Mouse (Mus musculus) erythroblast, embryonic 14.5 days (primary cell): ENCODE measurements around the gene Slc2a10. TPM values are rescaled to one million over a fixed set of nuclear protein-coding genes. Genes with fewer than 3 reads are reported as not detected.
"Not testable (repeated sequence)": the region's sequence is repeated elsewhere in the genome, so short reads cannot be mapped to it uniquely, and the experiment has no call there.

ENCODE experiments used
- H3K27me3 ChIP-seq: 2 replicates; pipeline ENCODE4 v1.6.1; 2012; ENCODE audit warnings: inconsistent platforms; ENCODE audit not compliant: control insufficient read depth
- H3K36me3 ChIP-seq: 2 replicates; pipeline ENCODE4 v1.6.1; 2012; ENCODE audit warnings: mild to moderate bottlenecking, inconsistent platforms; ENCODE audit not compliant: control insufficient read depth
- H3K4me1 ChIP-seq: 2 replicates; pipeline ENCODE4 v1.6.1; 2012; ENCODE audit warnings: inconsistent platforms; ENCODE audit not compliant: control insufficient read depth
- H3K4me3 ChIP-seq: replicated peaks from 2 replicates; pipeline ENCODE3; 2012; ENCODE audit warnings: moderate library complexity, mild to moderate bottlenecking, inconsistent platforms
- H3K9me3 ChIP-seq: 2 replicates; pipeline ENCODE4 v1.6.1; 2012; ENCODE audit warnings: low read length, inconsistent platforms, mixed read lengths; ENCODE audit not compliant: control insufficient read depth
- GATA1 ChIP-seq: IDR thresholded peaks from 2 replicates; pipeline ENCODE4 v1.6.1; 2012; ENCODE audit warnings: low read length, inconsistent platforms, mixed read lengths
- TAL1 ChIP-seq: IDR thresholded peaks from 3 replicates; pipeline ENCODE4 v1.6.1; 2012; ENCODE audit warnings: low read length, inconsistent platforms, mixed read lengths
- polyA plus RNA-seq: library from polyadenylated mRNA; stranded (reverse); fragments of >175 nt; gene quantifications from 2 replicates; pipeline ENCODE4 v1.2.3, GENCODE M21; 2012

The Slc2a10 gene
- polyA plus RNA-seq, 1 experiment: not detected

GRCm38 (mm10) chr2:165494495-165494894 is 9.1 kb upstream of the Slc2a10 start:
- Histone ChIP-seq H3K9me3 (no peaks in the 10 kb centered on the region), H3K4me3 (no peak overlapping the region), H3K36me3 (peaks cover 13% of the 10 kb centered on the region), H3K4me1 (peaks cover 18% of the 10 kb centered on the region), H3K27me3 (no peaks in the 10 kb centered on the region)
- TF ChIP-seq TAL1: no peak
- TF ChIP-seq GATA1: no peak

DNA sequence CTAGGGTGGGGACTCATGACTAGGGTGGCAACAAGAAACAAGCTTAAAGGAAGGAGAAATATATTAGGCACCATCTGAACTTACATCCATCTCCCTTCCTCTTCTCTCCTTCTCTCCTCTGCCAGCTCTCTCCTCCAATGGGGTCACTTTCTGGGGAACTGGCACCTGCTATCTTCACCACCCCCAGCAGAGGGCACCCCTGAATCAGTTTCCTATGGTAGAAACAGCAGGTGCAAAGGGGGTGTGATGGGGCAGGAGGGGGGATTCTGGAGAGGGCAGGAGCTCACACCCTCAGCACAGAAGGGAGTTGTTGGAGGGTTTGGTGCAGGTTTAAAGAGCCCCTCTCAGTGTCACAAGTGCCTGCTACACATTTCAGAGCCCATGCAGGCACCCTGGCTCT is 7.3 kb upstream of the Slc2a10 start:
- Histone ChIP-seq H3K9me3 (no peaks in the 10 kb centered on the region), H3K4me3 (no peak overlapping the region), H3K4me1 (peaks cover 18% of the 10 kb centered on the region), H3K27me3 (no peaks in the 10 kb centered on the region), H3K36me3 (no peaks in the 10 kb centered on the region)
- no peak for TF ChIP-seq GATA1
- TF ChIP-seq TAL1: no peak

DNA sequence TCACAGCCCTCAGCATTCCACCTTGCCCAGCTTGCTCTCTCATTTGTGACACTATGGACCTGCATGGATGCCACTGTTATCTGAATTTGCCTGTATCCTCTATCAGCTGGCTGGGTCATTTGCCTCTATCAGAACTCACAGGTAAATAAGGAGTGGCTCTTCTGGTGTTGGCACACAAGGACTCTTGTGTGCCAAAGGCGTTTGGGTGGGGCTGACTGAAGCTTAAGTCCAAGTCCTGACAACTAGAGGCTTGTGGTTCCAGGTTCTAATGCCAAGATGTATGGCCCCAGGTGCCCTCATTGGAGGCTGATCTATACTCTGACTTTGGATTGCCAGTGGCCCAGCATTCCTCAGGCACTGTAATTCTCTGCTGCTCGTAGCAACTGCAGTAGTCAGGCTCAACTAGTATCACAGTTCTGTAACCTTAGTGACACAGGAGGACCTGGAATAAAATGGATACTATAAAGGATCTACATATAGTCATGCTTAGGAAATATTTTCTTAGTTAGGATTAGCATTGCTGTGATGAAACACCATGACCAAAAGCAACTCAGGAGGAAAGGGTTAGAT is 5.8 kb upstream of the Slc2a10 start:
- Histone ChIP-seq H3K9me3 (no peaks in the 10 kb centered on the region), H3K4me1 (peaks cover 9% of the 10 kb centered on the region), H3K4me3 (no peak overlapping the region), H3K27me3 (peaks cover 2% of the 10 kb centered on the region), H3K36me3 (no peaks in the 10 kb centered on the region)
- TF ChIP-seq GATA1 (no peak), TAL1 (no peak)

DNA sequence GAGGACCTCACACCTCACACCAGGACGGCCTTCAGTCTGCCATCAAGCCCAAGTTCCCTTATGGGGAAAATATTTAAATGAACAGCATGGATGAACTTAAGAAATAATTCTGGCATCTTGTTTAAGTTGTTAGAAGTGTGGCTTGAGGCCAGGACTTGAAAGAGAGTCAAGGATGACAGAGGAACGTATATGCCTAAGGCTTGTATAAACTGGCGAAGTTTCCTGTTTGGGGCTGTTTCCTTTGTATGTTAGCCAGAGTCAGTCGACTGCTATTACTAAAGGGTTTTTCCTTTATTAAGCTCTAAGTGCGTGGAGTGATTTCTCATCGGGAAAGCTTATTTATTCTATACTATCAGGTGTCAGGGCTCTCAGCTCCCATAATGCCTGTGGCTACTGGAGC is 4.8 kb upstream of the Slc2a10 start:
- Histone ChIP-seq H3K4me3 (no peak overlapping the region), H3K9me3 (no peaks in the 10 kb centered on the region), H3K27me3 (peaks cover 12% of the 10 kb centered on the region), H3K36me3 (no peaks in the 10 kb centered on the region), H3K4me1 (peaks cover 1% of the 10 kb centered on the region; the same call in 1 of the 2 replicates)
- no peak for TF ChIP-seq GATA1
- no peak for TF ChIP-seq TAL1

- no peaks in the 10 kb centered on the region for H3K36me3 ChIP-seq
- H3K4me3 ChIP-seq: no peak overlapping the region
- no peaks in the 10 kb centered on the region for H3K27me3 ChIP-seq
- H3K9me3 ChIP-seq: no peaks in the 10 kb centered on the region
- peaks cover 1% of the 10 kb centered on the region; the same call in 1 of the 2 replicates for H3K4me1 ChIP-seq
- TF ChIP-seq TAL1: no peak
- no peak for TF ChIP-seq GATA1
Measured at GRCm38 (mm10) chr2:165509686-165510085, 6.1 kb downstream of the Slc2a10 start.

- no peak overlapping the region for H3K4me3 ChIP-seq
- peaks cover 1% of the 10 kb centered on the region; the same call in 1 of the 2 replicates for H3K4me1 ChIP-seq
- H3K27me3 ChIP-seq: no peaks in the 10 kb centered on the region
- no peaks in the 10 kb centered on the region for H3K9me3 ChIP-seq
- no peak for TF ChIP-seq GATA1
- no peaks in the 10 kb centered on the region for H3K36me3 ChIP-seq
Measured at GRCm38 (mm10) chr2:165510466-165510865, 6.9 kb downstream of the Slc2a10 start.

- H3K9me3 ChIP-seq, H3K27me3 ChIP-seq, H3K4me1 ChIP-seq, H3K36me3 ChIP-seq, H3K4me3 ChIP-seq: not testable (repeated sequence)
Measured at GRCm38 (mm10) chr2:165510914-165511458, 7.4 kb downstream of the Slc2a10 start.

GRCm38 (mm10) chr2:165511530-165511929 is 7.9 kb downstream of the Slc2a10 start:
- H3K9me3 ChIP-seq, H3K27me3 ChIP-seq, H3K36me3 ChIP-seq, H3K4me3 ChIP-seq, H3K4me1 ChIP-seq: not testable (repeated sequence)

GRCm38 (mm10) chr2:165512426-165512825 is 8.8 kb downstream of the Slc2a10 start:
- no peak for TF ChIP-seq TAL1
- TF ChIP-seq GATA1: no peak
- Histone ChIP-seq H3K36me3 (no peaks in the 10 kb centered on the region), H3K27me3 (no peaks in the 10 kb centered on the region), H3K4me1 (peaks cover 1% of the 10 kb centered on the region; the same call in 1 of the 2 replicates), H3K9me3 (no peaks in the 10 kb centered on the region), H3K4me3 (no peak overlapping the region)
